Mouse (Mus musculus) brain, adult 2 months (tissue): ENCODE results near the gene Fa2h.
A peak's percentile ranks its signal among the peaks of the same experiment; 100 is the strongest.

Source experiments
- DNase-seq: peaks from one replicate; pipeline ENCODE4 v3.0.0; 2011; ENCODE audit warnings: low read depth, low spot score

Gene Fa2h

DNA sequence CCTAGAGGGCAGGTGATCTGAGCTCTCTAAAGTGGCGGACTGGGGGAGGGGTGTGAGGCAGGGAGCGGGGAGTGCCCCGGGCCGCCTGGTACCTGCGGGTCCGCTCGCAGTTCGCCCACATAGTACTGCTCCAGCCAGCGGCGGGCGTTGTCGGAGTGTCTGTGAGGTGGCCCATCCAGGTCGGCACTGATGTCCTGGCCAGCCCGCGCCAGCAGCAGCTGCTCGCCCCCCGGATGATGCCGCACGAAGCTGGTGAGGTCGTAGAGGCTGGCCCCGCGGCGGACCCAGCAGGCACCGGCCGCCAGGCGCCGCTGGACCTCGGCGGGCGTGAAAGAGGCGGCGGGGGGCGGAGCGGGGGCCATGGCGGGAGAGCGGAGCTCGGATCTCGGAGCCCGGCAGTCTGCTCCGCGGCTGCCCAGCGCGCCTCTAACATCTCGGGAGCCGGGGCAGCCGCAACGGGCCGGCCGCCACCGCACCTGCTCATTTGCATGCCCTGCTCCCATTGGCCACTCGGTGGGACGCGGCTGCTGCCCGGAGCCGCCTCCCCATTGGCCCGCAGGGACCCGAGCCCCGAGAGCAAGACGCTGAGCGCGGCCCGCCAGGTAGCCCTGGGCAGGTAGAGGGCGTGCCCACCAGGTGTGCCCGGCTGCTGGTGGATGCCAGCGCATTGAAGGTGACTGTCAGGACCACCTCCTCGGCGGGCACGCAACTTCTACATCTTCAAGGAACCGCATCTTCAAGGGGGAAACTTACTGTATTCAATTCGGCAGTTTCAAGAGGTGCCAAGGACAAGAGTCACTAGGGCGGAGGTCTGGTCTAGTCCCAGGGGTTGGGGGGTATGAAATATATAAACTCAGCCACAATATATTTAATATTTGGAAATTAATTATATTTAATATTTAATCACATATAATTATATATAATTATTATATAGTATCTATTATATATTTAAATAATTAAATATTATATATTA, at the start of gene Fa2h:
TSS of gene Fa2h (minus strand) at position 434 of the 973 bp plus-strand sequence.
- DNase-seq: peak; percentile 93

DNA sequence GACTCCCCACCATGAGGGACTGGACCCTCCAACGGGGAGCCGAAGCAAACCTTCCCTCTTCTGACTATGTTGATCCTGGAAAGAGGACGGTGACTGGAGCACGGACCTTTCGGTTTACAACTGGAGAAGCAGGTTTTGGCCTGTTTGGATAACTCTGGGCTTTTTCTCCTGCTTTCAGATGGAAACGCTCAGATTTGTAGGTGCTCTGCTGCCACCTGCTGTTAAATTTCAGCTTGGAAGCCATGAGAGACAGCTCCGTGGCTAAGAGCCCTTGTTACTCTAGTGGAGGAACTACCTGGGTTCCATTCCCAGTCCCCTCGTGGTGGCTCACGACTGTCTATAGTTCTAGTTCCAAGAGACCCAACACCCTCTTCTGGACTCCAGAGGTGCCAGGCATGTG, 45.6 kb upstream of the Fa2h start:
- peak; percentile 94 for DNase-seq

GRCm38 (mm10) chr8:111435071-111435828, 41.6 kb upstream of the Fa2h start:
- no peak for DNase-seq

GRCm38 (mm10) chr8:111424646-111425045, 31.0 kb upstream of the Fa2h start:
- DNase-seq: peak; percentile 97

DNA sequence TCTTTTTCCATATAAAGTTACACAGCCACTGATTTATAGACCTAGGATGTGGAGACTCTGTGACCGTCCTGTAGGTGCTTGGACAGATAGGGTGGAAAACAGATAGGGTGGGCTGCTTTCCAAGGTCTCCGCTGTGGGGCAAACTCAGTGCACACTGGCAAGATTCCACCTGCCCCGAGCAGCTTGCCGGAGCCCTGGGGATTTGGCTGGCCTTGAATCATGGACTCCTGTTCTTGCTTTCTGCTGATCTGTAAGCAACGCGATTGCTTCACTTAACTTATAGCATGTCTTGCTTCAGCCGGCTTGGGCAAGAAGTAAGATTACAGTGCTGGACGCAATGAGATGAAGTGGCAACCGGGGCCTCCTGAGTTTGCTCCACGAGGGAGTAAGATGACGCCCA, 30.6 kb upstream of the Fa2h start:
- peak; percentile 91 for DNase-seq

GRCm38 (mm10) chr8:111422614-111423013, 29.0 kb upstream of the Fa2h start:
- DNase-seq: no peak

DNA sequence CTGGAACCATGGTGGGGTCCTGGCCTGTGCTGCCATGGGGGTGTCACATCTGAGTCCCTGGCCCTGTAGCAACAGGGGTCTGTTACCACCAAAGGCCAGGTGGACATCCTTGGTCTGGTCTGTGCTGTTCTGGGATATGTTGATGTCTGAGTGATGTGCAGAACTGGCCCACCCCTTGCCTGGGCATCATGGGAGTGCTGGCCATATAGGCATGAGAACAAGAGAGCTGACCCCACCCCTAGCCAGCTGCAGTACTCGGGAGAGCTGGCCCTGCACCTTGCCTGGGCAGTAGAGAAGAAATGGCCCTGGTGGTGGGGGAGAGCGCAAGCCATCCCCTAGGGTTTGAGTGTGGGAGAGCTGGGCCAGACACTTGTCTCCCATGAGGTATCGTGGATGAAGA, 25.5 kb upstream of the Fa2h start:
- DNase-seq: no peak

DNA sequence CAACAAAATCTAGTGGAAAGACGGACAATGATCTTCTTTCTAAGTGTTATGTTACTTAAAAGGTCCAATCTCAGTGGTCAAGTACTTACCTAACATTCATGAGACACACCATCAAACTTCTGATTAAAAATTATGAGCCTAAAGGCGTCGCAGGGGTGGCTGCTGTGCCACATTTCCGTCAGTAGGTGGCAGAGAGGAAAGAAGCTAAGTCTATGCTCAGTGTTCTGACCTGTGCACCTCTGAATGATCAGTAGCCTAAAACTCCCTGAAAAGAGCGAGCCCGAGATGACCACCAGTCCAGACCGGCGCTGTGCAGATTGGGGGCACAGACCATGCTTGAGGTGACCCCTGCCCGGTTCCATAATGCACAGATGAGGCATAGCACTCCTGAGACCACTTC, 25.0 kb upstream of the Fa2h start:
- DNase-seq: peak; percentile 68

DNA sequence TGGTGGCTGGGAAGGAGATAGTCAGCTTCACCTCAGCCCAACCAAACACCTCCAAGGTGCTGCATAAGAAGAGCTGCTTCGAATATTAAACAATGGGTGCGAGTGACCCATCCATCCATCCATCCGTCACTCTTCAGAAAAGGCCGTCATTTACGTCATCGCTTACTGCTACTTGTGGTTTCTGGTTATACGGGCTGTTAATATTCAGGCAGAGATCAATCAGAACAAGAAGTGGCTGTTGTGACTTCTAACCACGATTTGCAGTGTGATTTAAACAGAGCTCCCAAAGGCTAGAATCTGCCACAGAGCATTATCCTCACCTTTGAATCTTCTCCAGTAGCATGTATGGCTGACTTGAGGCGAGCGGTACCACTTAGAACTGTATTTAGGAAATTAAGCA, 23.6 kb upstream of the Fa2h start:
- no peak for DNase-seq

DNA sequence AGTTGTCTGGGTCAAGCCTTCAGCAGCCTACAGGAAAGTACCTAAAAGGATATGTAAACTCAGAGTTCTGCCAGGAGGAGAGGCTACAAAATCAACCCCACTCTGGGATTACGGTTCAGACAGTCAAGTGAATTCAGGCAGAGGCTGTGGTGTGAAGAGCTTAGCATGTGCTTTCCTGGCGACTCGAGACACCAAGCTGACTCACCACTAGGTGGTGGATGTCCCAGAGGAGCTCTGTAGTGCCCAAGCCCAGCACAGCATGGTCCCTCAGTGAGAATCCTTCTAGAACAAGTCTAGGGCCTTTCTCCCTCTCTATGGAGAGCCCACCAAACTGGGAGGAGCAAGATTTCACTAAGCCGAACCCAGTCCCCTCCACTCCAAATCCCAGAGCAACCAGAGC, 9.8 kb upstream of the Fa2h start:
- peak; percentile 50 for DNase-seq

DNA sequence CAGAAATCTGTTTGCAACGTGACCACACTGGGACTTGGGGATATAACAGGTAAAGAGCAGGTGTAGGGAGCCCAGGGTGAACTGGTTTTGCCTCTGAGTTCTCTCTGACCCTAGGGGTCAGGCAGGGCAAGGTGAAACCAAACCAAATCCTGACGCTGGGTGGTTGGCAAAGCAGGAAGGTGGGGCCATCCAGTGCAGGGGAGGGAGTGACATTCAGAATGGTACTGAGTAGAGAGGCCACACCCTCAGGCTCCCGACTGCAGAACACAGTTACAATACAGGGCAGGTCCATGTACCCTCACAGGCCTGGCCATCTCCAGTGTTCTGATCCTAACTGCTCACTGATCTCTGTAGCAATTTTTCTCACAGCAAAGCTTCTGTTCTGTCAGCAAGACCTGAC, 2.4 kb downstream of the Fa2h start:
- no peak for DNase-seq

- no peak for DNase-seq
Observed at GRCm38 (mm10) chr8:111390837-111391236, 2.8 kb downstream of the Fa2h start.

GRCm38 (mm10) chr8:111389581-111389980, 4.0 kb downstream of the Fa2h start:
- no peak for DNase-seq

GRCm38 (mm10) chr8:111385915-111386314, 7.7 kb downstream of the Fa2h start:
- DNase-seq: peak; percentile 44

GRCm38 (mm10) chr8:111384628-111385027, 9.0 kb downstream of the Fa2h start:
- DNase-seq: no peak

GRCm38 (mm10) chr8:111375192-111375591, 18.4 kb downstream of the Fa2h start:
- peak; percentile 92 for DNase-seq

GRCm38 (mm10) chr8:111369711-111370110, 23.9 kb downstream of the Fa2h start:
- no peak for DNase-seq

DNA sequence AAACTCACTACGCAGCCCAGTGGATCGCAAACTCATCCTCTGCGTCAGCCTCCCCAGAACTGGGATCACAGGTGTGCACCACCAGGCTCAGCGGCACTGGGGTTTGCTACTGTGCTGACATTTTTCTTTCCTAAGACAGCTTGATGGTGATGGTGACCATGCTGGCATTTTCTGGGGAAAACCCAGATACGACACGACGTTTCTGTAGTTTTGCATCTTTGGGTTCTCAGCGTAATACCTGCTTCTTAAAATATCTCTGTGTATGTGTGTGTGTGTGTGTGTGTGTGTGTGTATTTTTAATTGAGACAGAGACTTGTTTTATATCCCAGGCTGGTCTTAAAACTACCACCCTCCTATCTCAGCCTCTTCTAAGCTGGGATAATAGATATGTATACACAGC, 26.3 kb downstream of the Fa2h start:
- no peak for DNase-seq

DNA sequence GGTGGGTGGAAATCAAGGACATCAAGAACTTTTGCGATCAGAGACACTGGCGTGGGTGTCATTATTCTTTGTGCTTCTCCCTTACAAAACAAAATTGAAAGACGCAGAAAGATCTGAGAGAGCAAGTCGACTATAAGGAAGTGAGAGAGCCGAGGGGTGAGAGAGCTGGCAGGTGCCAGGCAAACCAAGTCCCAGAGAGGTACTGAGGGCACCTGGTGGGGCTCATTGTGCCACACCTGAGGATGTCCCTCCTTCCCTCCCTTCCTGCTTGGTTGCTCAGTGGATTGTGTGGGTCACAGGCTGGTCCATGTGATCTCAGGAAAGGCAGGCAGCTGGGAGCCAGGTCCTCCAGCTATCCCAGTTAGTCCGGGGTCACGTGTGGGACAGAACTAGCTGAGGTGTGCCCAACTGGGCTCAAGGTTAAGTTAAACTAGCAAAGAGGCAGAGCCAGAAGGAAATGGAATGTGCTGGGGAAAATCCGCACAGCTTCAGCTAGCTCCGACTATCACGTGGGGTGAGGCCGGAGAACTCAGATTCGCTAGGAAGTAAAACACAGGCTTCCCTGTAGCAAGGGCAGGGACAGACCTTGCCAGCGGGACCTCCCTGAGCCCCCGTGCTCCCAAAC, 26.9 kb downstream of the Fa2h start:
- peak; percentile 29 for DNase-seq

DNA sequence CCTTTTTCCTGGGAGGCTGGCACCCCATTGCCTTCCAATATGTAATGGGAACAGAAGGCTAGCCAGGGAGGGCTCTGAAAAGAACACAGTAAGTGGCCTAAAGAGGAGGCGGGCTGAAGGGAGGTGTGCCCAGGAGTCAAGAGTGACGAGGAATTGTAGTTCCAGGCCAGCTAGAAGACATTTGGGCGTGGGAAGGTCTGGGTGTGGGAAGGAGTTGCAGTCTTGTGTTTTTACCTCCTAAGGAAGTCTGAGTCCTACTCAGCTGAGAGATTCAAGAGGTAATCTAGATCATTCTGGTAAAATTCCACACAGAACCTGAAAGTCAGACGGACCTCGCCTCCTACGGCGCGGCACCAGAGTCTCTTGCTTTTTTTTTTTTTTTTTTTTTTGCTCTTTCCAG, 30.1 kb downstream of the Fa2h start:
- peak; percentile 64 for DNase-seq

DNA sequence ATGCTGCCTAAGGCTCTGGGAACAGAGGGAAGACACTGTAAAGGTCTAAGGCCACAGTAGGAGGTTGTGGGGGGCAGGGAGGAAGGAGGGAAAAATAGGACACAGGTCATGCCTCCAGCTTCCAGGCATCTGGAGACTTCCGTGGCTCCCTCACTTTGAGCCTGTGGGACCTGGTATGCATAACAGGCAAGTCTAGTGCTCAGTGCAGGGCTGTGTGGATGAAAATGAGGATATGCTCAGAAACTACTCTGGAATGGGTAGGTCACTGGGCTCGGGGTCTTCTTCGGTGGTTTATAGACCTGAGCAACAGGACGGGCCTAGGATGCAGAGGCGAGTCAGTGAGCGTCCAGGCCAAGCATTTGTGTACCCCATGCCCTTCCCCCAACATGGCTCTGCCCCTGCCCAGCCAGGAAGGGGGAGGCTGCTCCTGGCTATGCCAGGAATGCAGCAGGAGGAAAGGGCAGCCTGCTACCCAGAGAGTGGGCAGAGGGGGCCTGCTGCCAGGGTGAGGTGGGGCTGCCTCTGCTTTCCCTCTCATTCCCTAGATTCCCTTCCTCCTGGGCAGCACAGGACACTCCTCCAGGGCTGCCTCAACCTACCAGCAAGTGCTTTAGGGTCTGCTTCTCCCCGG, 32.9 kb downstream of the Fa2h start:
- no peak for DNase-seq

DNA sequence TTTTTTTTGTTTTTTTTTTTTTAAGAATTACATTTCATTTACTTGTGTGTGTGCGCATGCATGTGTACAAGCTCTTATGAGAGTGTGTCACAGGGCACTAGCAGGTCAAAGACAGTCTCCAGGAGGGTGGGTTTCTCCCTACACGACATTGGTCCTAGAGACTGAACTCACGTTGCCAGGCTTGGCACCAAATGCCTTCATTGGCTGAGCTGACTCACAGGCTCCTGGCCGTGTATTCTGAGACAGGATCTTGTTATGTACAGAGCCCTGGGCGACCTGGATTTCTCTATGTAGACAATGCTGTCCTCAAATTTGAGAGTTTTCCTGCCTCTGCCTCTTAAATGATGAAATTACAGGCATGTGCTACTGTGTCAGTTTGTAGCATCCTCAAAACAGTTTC, 33.7 kb downstream of the Fa2h start:
- DNase-seq: peak; percentile 62
